Comparison of ENCODE assay signal across 12 mouse cellular contexts in genomic region chr1:132386266-132386665, GRCm38 (mm10). TPM values are rescaled to one million over a fixed set of nuclear protein-coding genes. Genes with fewer than 3 reads are reported as not detected.
DNase-seq lines count a peak whose midpoint lies in the region; ATAC-seq lines count a peak whose summit lies in the region.
"Had no signal": no experiment of that assay in that cellular context is flagged by ENCODE, and none has a peak within 500 bp of the region (broad histone marks: within the 10 kb centered on the region; RNA-seq: fewer than 3 reads in every experiment).

No protein-coding gene starts in this region.

- peak overlapping the region; percentile 96 for H3K4me2 ChIP-seq in liver, embryonic 12.5 days
- no peak overlapping the region for H3K4me2 ChIP-seq in liver, embryonic 11.5 days
- no peak overlapping the region for H3K4me2 ChIP-seq in hindbrain, embryonic 11.5 days (replicated peaks; ENCODE audit: low read depth, low read length)
- no peak overlapping the region for H3K4me2 ChIP-seq in neural tube, embryonic 15.5 days
- H3K4me2 ChIP-seq: heart, embryonic 11.5 days had no signal

- H3K9ac ChIP-seq in liver, embryonic 12.5 days: peak overlapping the region; percentile 85
- H3K9ac ChIP-seq in liver, embryonic 11.5 days (ENCODE audit: low read depth, low read length): no peak overlapping the region
- H3K9ac ChIP-seq in hindbrain, embryonic 11.5 days (ENCODE audit: low read depth, low read length): no peak overlapping the region
- H3K9ac ChIP-seq in neural tube, embryonic 15.5 days (replicated peaks): no peak overlapping the region
- H3K9ac ChIP-seq: hindbrain, embryonic 15.5 days had no signal

- H3K4me1 ChIP-seq in liver, embryonic 12.5 days: peaks cover 97% of the 10 kb centered on the region
- peaks cover 70% of the 10 kb centered on the region for H3K4me1 ChIP-seq in liver, embryonic 11.5 days (replicated peaks; ENCODE audit: control insufficient read depth, insufficient read depth, low read length)
- peaks cover 25% of the 10 kb centered on the region for H3K4me1 ChIP-seq in hindbrain, embryonic 11.5 days (replicated peaks; ENCODE audit: control insufficient read depth, insufficient read depth, low read length)
- H3K4me1 ChIP-seq in neural tube, embryonic 15.5 days: peaks cover 67% of the 10 kb centered on the region

- no peak for DNase-seq in frontal cortex, postnatal 36 days (ENCODE audit: low spot score in 2 of 2)
- DNase-seq in liver, embryonic 11.5 days (ENCODE audit: low spot score): no peak
- no peak for DNase-seq in hindbrain, embryonic 11.5 days (ENCODE audit: low spot score)
- no peak for DNase-seq in thymus, postnatal 10 days (ENCODE audit: low spot score in 2 of 2)
- DNase-seq: right cerebral cortex, postnatal 25 days had no signal

- H3K27me3 ChIP-seq in liver, embryonic 12.5 days (replicated peaks): no peaks in the 10 kb centered on the region
- H3K27me3 ChIP-seq in liver, embryonic 11.5 days (replicated peaks; ENCODE audit: control insufficient read depth, insufficient read depth, low read length): no peaks in the 10 kb centered on the region
- H3K27me3 ChIP-seq in hindbrain, embryonic 11.5 days (ENCODE audit: control insufficient read depth, insufficient read depth, low read length): no peaks in the 10 kb centered on the region
- no peaks in the 10 kb centered on the region for H3K27me3 ChIP-seq in neural tube, embryonic 15.5 days (replicated peaks)
- H3K27me3 ChIP-seq: hindbrain, embryonic 15.5 days had no signal

- H3K9me3 ChIP-seq in liver, embryonic 12.5 days (replicated peaks): no peaks in the 10 kb centered on the region
- no peaks in the 10 kb centered on the region for H3K9me3 ChIP-seq in liver, embryonic 11.5 days (ENCODE audit: control insufficient read depth, low read length)
- H3K9me3 ChIP-seq in hindbrain, embryonic 11.5 days (ENCODE audit: control insufficient read depth, low read length): no peaks in the 10 kb centered on the region
- H3K9me3 ChIP-seq in neural tube, embryonic 15.5 days (replicated peaks): no peaks in the 10 kb centered on the region
- H3K9me3 ChIP-seq: hindbrain, embryonic 15.5 days had no signal

- H3K36me3 ChIP-seq in liver, embryonic 12.5 days: peaks cover 33% of the 10 kb centered on the region
- H3K36me3 ChIP-seq in liver, embryonic 11.5 days (ENCODE audit: control insufficient read depth, insufficient read depth, low read length): no peaks in the 10 kb centered on the region
- no peaks in the 10 kb centered on the region for H3K36me3 ChIP-seq in hindbrain, embryonic 11.5 days (ENCODE audit: control insufficient read depth, insufficient read depth, low read length)
- H3K36me3 ChIP-seq in neural tube, embryonic 15.5 days: no peaks in the 10 kb centered on the region
- H3K36me3 ChIP-seq: hindbrain, embryonic 15.5 days had no signal

- H3K27ac ChIP-seq in liver, embryonic 12.5 days: peak overlapping the region; percentile 71
- no peak overlapping the region for H3K27ac ChIP-seq in liver, embryonic 11.5 days (ENCODE audit: low read depth, low read length)
- H3K27ac ChIP-seq in hindbrain, embryonic 11.5 days (ENCODE audit: low read depth, low read length): 0 out of 2 replicates have a peak overlapping the region, but pooled peaks have one; percentile 2
- peak overlapping the region; percentile 46; the same call in 1 of the 2 replicates for H3K27ac ChIP-seq in neural tube, embryonic 15.5 days (replicated peaks)
- H3K27ac ChIP-seq: macrophage had no signal

- peak overlapping the region; percentile 75 for H3K4me3 ChIP-seq in liver, embryonic 12.5 days
- no peak overlapping the region for H3K4me3 ChIP-seq in liver, embryonic 11.5 days (ENCODE audit: low read depth, low read length)
- no peak overlapping the region for H3K4me3 ChIP-seq in hindbrain, embryonic 11.5 days (ENCODE audit: low read depth, low read length)
- H3K4me3 ChIP-seq in neural tube, embryonic 15.5 days (replicated peaks): no peak overlapping the region
- H3K4me3 ChIP-seq: hindbrain, embryonic 15.5 days had no signal

- peak; percentile 60 for ATAC-seq in frontal cortex, adult (ENCODE audit: low TSS enrichment)
- no peak for ATAC-seq in liver, embryonic 12.5 days
- no peak for ATAC-seq in liver, embryonic 11.5 days (replicated peaks; ENCODE audit: low FRiP score)
- no peak for ATAC-seq in hindbrain, embryonic 11.5 days (ENCODE audit: low FRiP score)
- ATAC-seq in neural tube, embryonic 15.5 days (ENCODE audit: low FRiP score): no peak
- ATAC-seq: midbrain, embryonic 16.5 days had no signal

- 84% methylated on average over 4 of the region's 4 CpGs for WGBS in liver, embryonic 12.5 days (ENCODE audit: insufficient replicate concordance)
- 87% methylated on average over 4 of the region's 4 CpGs for WGBS in liver, embryonic 11.5 days
- 87% methylated on average over 4 of the region's 4 CpGs for WGBS in hindbrain, embryonic 11.5 days
- 77% methylated on average over 4 of the region's 4 CpGs for WGBS in neural tube, embryonic 15.5 days

RNA-seq across cellular contexts. Expression of gene Tmcc2, which starts 4.8 kb away (rescaled TPM):
- polyA plus RNA-seq in liver, embryonic 12.5 days (2016; fragmentation: Nextera tagmentation; extraction: Ambion mirVana): 342 and 350 TPM in 2 replicates
- polyA plus RNA-seq in liver, embryonic 11.5 days (2014; fragmentation: Nextera tagmentation; extraction: Ambion mirVana): 24.6 and 28.1 TPM in 2 replicates
- 12.0 and 14.1 TPM in 2 replicates for polyA plus RNA-seq in hindbrain, embryonic 11.5 days (2014; fragmentation: Nextera tagmentation; extraction: Ambion mirVana)
- 28.5 and 33.2 TPM in 2 replicates for polyA plus RNA-seq in neural tube, embryonic 15.5 days (2015; fragmentation: Nextera tagmentation; extraction: Ambion mirVana)

RNA-seq across cellular contexts. Expression of gene Dstyk, which starts 31.1 kb away (rescaled TPM):
- 5.8 and 6.6 TPM in 2 replicates for polyA plus RNA-seq in liver, embryonic 12.5 days (2016; fragmentation: Nextera tagmentation; extraction: Ambion mirVana)
- polyA plus RNA-seq in liver, embryonic 11.5 days (2014; fragmentation: Nextera tagmentation; extraction: Ambion mirVana): 7.2 TPM in 2 replicates
- polyA plus RNA-seq in hindbrain, embryonic 11.5 days (2014; fragmentation: Nextera tagmentation; extraction: Ambion mirVana): 11.5 and 12.3 TPM in 2 replicates
- 8.4 and 9.2 TPM in 2 replicates for polyA plus RNA-seq in neural tube, embryonic 15.5 days (2015; fragmentation: Nextera tagmentation; extraction: Ambion mirVana)

Comparison
In these comparisons a context has a peak if more than half of its experiments do, and no peak if none do; other contexts are left out.
1. RNA of gene Tmcc2, which starts 4.8 kb away (polyA plus RNA-seq): 342 to 350 TPM in liver, embryonic 12.5 days; 28.5 to 33.2 TPM in neural tube, embryonic 15.5 days, 24.6 to 28.1 TPM in liver, embryonic 11.5 days and 12.0 to 14.1 TPM in hindbrain, embryonic 11.5 days; every median in the first group is over 10 times any median in the second.